Mouse (Mus musculus): ENCODE measurements around the gene Aifm1.

DNA sequence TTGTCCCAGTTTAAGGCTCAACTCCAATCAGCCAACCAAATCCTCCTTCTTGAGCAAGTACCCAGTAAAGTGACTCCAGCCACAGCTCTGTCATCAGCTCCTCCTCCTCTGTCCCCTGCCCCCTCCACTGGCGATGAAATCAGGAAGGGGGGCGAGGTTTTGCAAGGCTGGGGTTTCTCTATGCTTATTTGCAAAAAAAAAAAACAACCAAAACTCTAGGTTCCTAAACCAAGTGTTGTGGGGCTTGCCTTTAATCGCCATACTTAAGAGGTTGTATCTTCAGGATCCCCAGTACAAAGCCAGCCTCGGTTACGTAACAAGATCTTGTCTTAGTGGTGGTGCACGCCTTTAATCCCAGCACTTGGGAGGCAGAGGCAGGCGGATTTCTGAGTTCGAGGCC lies 84.7 kb downstream of the Aifm1 start:
- TF ChIP-seq CTCF (IDR thresholded peaks at IDR 0.05; ENCODE audit: low read depth, low read length): no peak
- TF ChIP-seq GATA1 (IDR thresholded peaks at IDR 0.05; ENCODE audit: borderline replicate concordance, low read length): no peak
- no peak for TF ChIP-seq TAL1 (conservative IDR thresholded peaks at IDR 0.05; ENCODE audit: low read depth, low read length)
- TF ChIP-seq GATA2 (IDR thresholded peaks at IDR 0.05; ENCODE audit: borderline replicate concordance, low read depth, low read length): no peak

All from G1E (cell line).